Mouse (Mus musculus): ENCODE results near the gene Pde2a. TPM values are rescaled to one million over a fixed set of nuclear protein-coding genes. Genes with fewer than 3 reads are reported as not detected.
A peak's percentile ranks its signal among the peaks of the same experiment; 100 is the strongest.

Gene Pde2a
- polyA plus RNA-seq, 2 experiments: 3.0 to 6.6 TPM

GRCm38 (mm10) chr7:101516460-101516859 lies 95.0 kb downstream of the Pde2a start:
- no peaks in the 10 kb centered on the region for H3K9me3 ChIP-seq (ENCODE audit: control insufficient read depth, low read length)
- TF ChIP-seq CTCF (IDR thresholded peaks at IDR 0.05; ENCODE audit: low read depth) (peak; percentile 58; the same call in 1 of the 2 replicates), EP300 (IDR thresholded peaks at IDR 0.05; ENCODE audit: low read depth) (no peak)
- H3K36me3 ChIP-seq (replicated peaks; ENCODE audit: control insufficient read depth, insufficient read depth, low read depth): no peaks in the 10 kb centered on the region
- H3K27me3 ChIP-seq (ENCODE audit: control insufficient read depth, insufficient read depth, low read length): no peaks in the 10 kb centered on the region
- H3K4me1 ChIP-seq (replicated peaks; ENCODE audit: control insufficient read depth in 2 of 2, insufficient read depth in 2 of 2, low read length in 1 of 2): no peaks in the 10 kb centered on the region
- no peak for DNase-seq (ENCODE audit: low read depth in 3 of 3, low spot score in 3 of 3)
- H3K4me3 ChIP-seq (ENCODE audit: insufficient read depth in 1 of 2, low read depth in 2 of 2, low read length in 2 of 2): no peak overlapping the region
- WGBS (ENCODE audit: insufficient replicate concordance): 59% methylated on average over 6 of the region's 6 CpGs
- no peak for ATAC-seq (ENCODE audit: insufficient read depth)
- H3K9ac ChIP-seq (replicated peaks): no peak overlapping the region
- H3K4me2 ChIP-seq (ENCODE audit: low read depth): no peak overlapping the region
- no peak overlapping the region for H3K27ac ChIP-seq

GRCm38 (mm10) chr7:101521696-101522095 lies 100.2 kb downstream of the Pde2a start:
- Histone ChIP-seq H3K36me3 (replicated peaks; ENCODE audit: control insufficient read depth, insufficient read depth, low read depth) (no peaks in the 10 kb centered on the region), H3K4me1 (replicated peaks; ENCODE audit: control insufficient read depth in 2 of 2, insufficient read depth in 2 of 2, low read length in 1 of 2) (0 out of 4 replicates have a peak, but pooled peaks cover 0 to 2% of the 10 kb centered on the region in 2 experiments), H3K27ac (no peak overlapping the region), H3K27me3 (ENCODE audit: control insufficient read depth, insufficient read depth, low read length) (no peaks in the 10 kb centered on the region), H3K9ac (replicated peaks) (no peak overlapping the region), H3K4me2 (ENCODE audit: low read depth) (no peak overlapping the region), H3K4me3 (ENCODE audit: insufficient read depth in 1 of 2, low read depth in 2 of 2, low read length in 2 of 2) (no peak overlapping the region), H3K9me3 (ENCODE audit: control insufficient read depth, low read length) (no peaks in the 10 kb centered on the region)
- TF ChIP-seq EP300 (IDR thresholded peaks at IDR 0.05; ENCODE audit: low read depth) (no peak), CTCF (IDR thresholded peaks at IDR 0.05; ENCODE audit: low read depth) (no peak)
- ATAC-seq (ENCODE audit: insufficient read depth): no peak
- 41% methylated on average over 1 of the region's 1 CpGs for WGBS (ENCODE audit: insufficient replicate concordance)
- no peak for DNase-seq (ENCODE audit: low read depth in 3 of 3, low spot score in 3 of 3)

- H3K9me3 ChIP-seq (ENCODE audit: control insufficient read depth, low read length): no peaks in the 10 kb centered on the region
- H3K4me1 ChIP-seq (replicated peaks; ENCODE audit: control insufficient read depth in 2 of 2, insufficient read depth in 2 of 2, low read length in 1 of 2): 0 out of 4 replicates have a peak, but pooled peaks cover 0 to 2% of the 10 kb centered on the region in 2 experiments
- H3K4me3 ChIP-seq (ENCODE audit: insufficient read depth in 1 of 2, low read depth in 2 of 2, low read length in 2 of 2): no peak overlapping the region
- no peak overlapping the region for H3K27ac ChIP-seq
- ATAC-seq (ENCODE audit: insufficient read depth) (no peak), DNase-seq (ENCODE audit: low read depth in 3 of 3, low spot score in 3 of 3) (no peak)
- H3K27me3 ChIP-seq (ENCODE audit: control insufficient read depth, insufficient read depth, low read length): no peaks in the 10 kb centered on the region
- 50% methylated on average over 2 of the region's 2 CpGs for whole genome bisulfite sequencing (ENCODE audit: insufficient replicate concordance)
- TF ChIP-seq EP300 (IDR thresholded peaks at IDR 0.05; ENCODE audit: low read depth) (no peak), CTCF (IDR thresholded peaks at IDR 0.05; ENCODE audit: low read depth) (no peak)
- no peak overlapping the region for H3K4me2 ChIP-seq (ENCODE audit: low read depth)
- H3K9ac ChIP-seq (replicated peaks): no peak overlapping the region
- no peaks in the 10 kb centered on the region for H3K36me3 ChIP-seq (replicated peaks; ENCODE audit: control insufficient read depth, insufficient read depth, low read depth)
These were observed 101.7 kb downstream of the Pde2a start for GRCm38 (mm10) chr7:101523205-101523604.

GRCm38 (mm10) chr7:101526484-101526883 lies 105.0 kb downstream of the Pde2a start:
- no peak for TF ChIP-seq CTCF (IDR thresholded peaks at IDR 0.05; ENCODE audit: low read depth)
- TF ChIP-seq EP300 (IDR thresholded peaks at IDR 0.05; ENCODE audit: low read depth): no peak
- Histone ChIP-seq H3K4me2 (ENCODE audit: low read depth) (no peak overlapping the region), H3K4me3 (ENCODE audit: insufficient read depth in 1 of 2, low read depth in 2 of 2, low read length in 2 of 2) (no peak overlapping the region), H3K9me3 (ENCODE audit: control insufficient read depth, low read length) (no peaks in the 10 kb centered on the region), H3K9ac (replicated peaks) (no peak overlapping the region), H3K36me3 (replicated peaks; ENCODE audit: control insufficient read depth, insufficient read depth, low read depth) (no peaks in the 10 kb centered on the region), H3K4me1 (replicated peaks; ENCODE audit: control insufficient read depth in 2 of 2, insufficient read depth in 2 of 2, low read length in 1 of 2) (0 out of 4 replicates have a peak, but pooled peaks cover 0 to 2% of the 10 kb centered on the region in 2 experiments), H3K27me3 (ENCODE audit: control insufficient read depth, insufficient read depth, low read length) (no peaks in the 10 kb centered on the region), H3K27ac (no peak overlapping the region)
- ATAC-seq (ENCODE audit: insufficient read depth): no peak
- no peak for DNase-seq (ENCODE audit: low read depth in 3 of 3, low spot score in 3 of 3)
- WGBS (ENCODE audit: insufficient replicate concordance): 54% methylated on average over 7 of the region's 7 CpGs

- DNase-seq (ENCODE audit: low read depth in 3 of 3, low spot score in 3 of 3) (no peak), ATAC-seq (ENCODE audit: insufficient read depth) (no peak)
- Histone ChIP-seq H3K27ac (no peak overlapping the region), H3K27me3 (ENCODE audit: control insufficient read depth, insufficient read depth, low read length) (no peaks in the 10 kb centered on the region), H3K4me1 (replicated peaks; ENCODE audit: control insufficient read depth in 2 of 2, insufficient read depth in 2 of 2, low read length in 1 of 2) (no peaks in the 10 kb centered on the region), H3K4me3 (ENCODE audit: insufficient read depth in 1 of 2, low read depth in 2 of 2, low read length in 2 of 2) (no peak overlapping the region), H3K36me3 (replicated peaks; ENCODE audit: control insufficient read depth, insufficient read depth, low read depth) (no peaks in the 10 kb centered on the region), H3K4me2 (ENCODE audit: low read depth) (no peak overlapping the region), H3K9ac (replicated peaks) (no peak overlapping the region), H3K9me3 (ENCODE audit: control insufficient read depth, low read length) (no peaks in the 10 kb centered on the region)
- TF ChIP-seq CTCF (IDR thresholded peaks at IDR 0.05; ENCODE audit: low read depth) (no peak), EP300 (IDR thresholded peaks at IDR 0.05; ENCODE audit: low read depth) (no peak)
- WGBS (ENCODE audit: insufficient replicate concordance): 31% methylated on average over 5 of the region's 5 CpGs
These were observed 112.9 kb downstream of the Pde2a start for GRCm38 (mm10) chr7:101534428-101534827.
